Mouse (Mus musculus) A20 (cell line): ENCODE results near the gene Pde4b.

ENCODE experiments used
- DNase-seq: peaks from one replicate; pipeline ENCODE4 v3.0.0-alpha.2; 2011; ENCODE audit warnings: low read depth, low spot score

The Pde4b gene

DNA sequence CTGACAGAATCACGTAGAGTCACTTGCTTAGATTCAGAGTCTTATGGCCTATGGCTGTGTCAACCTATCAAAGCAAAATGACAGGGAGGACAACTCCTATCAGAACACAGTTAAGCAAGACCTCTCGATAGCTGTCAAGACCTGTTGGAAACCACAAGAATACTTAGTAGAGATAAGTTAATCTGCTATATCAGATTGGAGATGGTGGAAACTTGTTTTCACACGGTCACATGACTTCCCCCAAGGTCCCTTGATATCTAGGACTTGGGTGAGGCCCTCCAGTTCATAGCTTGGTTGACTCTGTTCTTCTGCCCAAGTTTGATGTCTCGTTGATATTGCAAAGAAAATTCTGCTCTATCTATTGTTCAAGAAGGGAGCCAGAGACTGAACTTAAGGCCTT lies 553.6 kb downstream of the Pde4b start:
- no peak for DNase-seq

DNA sequence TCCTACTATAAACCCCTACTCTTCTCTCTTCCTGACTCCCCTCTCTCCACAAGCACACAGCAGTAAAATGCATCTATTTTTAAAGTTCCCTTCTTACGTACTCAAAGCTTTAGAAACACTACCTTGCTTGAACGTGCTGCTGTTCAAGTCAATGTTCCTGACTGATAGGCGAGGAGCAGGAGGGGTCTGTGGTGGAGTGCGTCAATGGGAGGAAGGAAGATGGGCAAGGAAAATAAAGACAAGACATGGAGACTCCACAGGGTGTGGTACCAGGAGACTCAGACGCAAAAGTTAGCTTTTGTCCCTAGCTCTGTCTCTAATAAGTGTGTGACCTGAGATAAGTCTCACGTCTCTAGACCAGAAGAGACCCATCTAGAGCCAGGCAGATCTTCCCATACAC lies 556.7 kb downstream of the Pde4b start:
- DNase-seq, result no peak

DNA sequence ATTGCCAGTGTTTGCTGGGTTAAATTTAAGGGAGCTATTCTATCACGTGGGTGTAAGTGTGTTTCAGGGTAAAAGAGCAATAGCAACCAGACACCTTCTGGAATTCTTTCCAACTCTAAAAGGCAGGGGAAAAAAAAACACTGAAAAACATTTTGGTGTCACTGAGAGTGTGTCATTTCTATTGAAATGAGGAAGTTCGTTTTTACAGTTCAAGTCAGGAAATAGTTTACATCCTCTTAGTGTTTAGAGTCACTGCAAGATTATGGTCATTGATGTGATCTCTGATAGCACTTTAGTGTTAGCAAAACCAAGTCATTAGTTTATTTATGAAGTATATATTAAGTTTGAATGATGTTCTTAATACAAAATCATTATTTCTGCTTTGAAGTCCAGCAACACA lies 559.7 kb downstream of the Pde4b start:
- peak; percentile 31 for DNase-seq

DNA sequence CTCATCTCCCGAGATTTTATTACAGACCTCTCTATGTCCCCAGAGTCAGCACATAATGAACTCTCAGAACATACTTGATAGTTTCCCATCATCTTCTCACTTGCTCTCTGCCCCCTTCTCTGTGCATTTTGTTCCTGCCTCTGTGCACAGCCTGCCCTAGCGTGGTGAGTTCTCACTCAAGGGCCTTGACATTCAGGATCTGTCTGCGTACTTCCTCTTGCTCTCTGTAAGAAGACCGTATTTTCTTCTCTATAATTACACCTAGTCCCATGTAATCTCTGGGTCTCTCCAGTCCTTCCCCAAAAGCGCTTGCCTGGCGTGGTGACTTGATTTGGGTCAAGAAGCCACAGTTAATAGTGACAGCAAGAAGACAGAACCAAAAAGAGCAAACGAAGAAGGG lies 568.0 kb downstream of the Pde4b start:
- DNase-seq, result no peak

DNA sequence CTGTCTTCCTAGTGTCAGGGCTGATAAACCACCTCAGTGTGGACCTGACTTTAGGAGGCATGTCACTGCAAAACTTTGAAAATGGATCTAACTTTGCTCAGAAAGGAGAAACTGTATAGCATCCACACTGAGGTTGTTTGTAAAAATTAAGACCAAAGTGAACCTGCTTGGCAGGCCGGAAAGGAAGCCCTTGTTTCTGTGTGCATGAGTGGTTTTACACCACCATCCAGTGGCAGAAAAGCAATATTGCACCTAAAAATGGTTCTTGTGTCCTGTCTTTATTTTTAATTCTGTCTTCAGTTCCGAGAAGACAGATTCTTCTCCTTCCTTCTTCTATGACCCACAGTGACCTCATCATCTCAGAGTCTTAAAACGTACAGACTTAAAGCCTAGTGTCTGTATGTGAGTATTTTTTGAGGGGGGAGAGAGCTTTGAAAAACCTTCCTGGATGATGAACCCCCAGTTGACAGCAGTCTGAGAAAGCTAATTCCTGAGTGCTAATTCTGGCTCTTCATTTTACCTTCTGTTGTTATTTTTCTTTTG lies 569.2 kb downstream of the Pde4b start:
- DNase-seq, result peak; percentile 62
